Mouse (Mus musculus): Measurements from ENCODE around the gene Ltc4s.

Ltc4s gene

GRCm38 (mm10) chr11:50224671-50225530, 13.5 kb downstream of the Ltc4s start:
- DNase-seq (ENCODE audit: low read depth in 1 of 2, low spot score in 2 of 2) = no peak

- DNase-seq (ENCODE audit: low read depth in 1 of 2, low spot score in 2 of 2) = no peak
These were observed 14.4 kb downstream of the Ltc4s start for GRCm38 (mm10) chr11:50223783-50224662.

DNA sequence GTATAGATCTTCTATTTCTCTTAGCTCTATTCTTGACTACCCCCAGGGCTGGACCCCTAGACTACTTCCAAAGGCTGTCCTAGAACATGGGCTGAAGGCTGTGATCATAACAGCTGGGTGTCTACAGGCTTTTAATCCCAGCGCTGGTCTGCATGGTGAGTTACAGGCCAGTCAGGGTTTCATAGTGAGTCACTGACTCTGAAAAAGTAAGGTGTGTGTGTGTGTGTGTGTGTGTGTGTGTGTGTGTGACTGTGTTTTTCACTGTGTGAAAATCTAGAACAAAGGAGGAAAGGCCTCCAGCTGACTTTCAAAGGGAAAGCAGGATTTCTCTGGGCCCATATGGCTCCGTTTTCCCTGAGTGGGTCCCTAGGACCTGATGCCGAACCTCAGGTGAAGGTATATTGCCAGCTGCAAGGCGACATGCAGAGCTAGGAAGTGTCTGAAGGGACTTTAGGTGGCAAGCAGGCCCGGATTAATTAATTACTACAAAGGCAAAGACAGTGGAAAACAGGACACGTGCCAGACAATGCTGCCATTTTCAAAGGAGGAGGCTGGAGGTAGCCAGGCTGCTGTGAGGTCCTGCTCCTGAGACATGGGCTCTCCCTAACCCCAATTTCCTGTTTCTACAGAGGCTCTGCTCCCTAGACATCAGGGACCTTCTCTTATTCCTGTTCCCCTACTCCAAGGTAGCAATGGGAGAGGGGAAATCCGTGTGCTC, 15.7 kb downstream of the Ltc4s start:
- DNase-seq (ENCODE audit: low read depth in 1 of 2, low spot score in 2 of 2) = no peak

DNA sequence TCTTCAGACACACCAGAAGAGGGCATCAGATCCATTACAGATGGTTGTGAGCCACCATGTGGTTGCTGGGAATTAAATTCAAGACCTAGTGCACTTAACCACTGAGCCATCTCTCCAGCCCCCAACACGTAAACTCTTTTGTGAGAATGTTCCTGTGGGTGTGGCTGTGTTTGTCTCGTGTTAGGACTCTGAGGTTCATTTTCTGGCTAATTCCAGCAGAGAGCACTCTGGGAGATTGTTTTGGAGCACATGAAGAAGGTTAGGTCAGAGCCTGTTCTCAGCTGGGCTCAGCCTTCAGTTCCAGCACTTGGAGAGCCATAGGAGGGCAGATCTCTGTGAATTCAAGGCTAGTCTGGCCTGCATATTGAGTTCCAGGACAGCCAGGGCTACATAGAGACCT, 18.6 kb downstream of the Ltc4s start:
- no peak for DNase-seq (ENCODE audit: low read depth in 1 of 2, low spot score in 2 of 2)

DNA sequence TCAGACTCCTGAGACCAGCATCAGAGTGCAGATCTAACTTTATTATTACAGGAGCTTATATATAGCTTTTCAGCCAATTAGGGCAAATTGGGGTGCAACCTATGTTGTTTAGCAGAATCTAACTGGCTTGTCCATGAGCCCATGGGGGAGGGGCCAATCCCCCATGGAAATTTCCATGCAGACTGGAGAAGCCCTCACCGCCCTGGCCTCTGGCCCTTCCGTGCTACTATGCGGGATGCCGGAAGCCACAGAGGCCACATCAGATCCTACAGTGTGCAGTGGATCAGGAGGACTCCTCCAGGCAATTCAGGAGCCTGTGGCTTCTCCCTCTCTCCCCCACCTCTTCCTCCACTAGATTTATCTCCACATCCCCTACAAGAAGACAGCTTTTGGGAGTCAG, 20.6 kb downstream of the Ltc4s start:
- DNase-seq (ENCODE audit: low read depth in 1 of 2, low spot score in 2 of 2) = no peak

- no peak for DNase-seq (ENCODE audit: low read depth in 1 of 2, low spot score in 2 of 2)
These were observed 21.6 kb downstream of the Ltc4s start for GRCm38 (mm10) chr11:50216724-50217366.

- no peak for DNase-seq (ENCODE audit: low read depth in 1 of 2, low spot score in 2 of 2)
These were observed 22.8 kb downstream of the Ltc4s start for GRCm38 (mm10) chr11:50215633-50216032.

DNA sequence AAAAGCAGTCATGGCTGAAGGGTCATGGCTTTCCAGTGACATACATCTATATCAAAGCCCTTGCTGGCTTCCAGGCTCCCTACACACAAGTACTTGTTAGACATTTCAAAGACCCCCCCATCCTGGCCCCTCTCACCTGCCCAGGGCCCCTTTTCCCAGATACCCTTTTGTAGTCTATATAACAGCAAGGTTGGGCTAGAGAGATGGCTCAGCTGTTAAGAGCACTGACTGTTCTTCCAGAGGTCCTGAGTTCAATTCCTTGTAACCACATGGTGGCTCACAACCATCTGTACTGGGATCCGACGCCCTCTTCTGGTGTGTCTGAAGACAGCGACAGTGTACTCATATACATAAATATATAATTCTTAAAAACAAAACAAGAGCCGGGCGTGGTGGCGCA, 23.8 kb downstream of the Ltc4s start:
- DNase-seq (ENCODE audit: low read depth in 1 of 2, low spot score in 2 of 2) = no peak

- DNase-seq (ENCODE audit: low read depth in 1 of 2, low spot score in 2 of 2) = peak; percentile 66 to 82
These were observed 25.3 kb downstream of the Ltc4s start for GRCm38 (mm10) chr11:50212848-50213758.

DNA sequence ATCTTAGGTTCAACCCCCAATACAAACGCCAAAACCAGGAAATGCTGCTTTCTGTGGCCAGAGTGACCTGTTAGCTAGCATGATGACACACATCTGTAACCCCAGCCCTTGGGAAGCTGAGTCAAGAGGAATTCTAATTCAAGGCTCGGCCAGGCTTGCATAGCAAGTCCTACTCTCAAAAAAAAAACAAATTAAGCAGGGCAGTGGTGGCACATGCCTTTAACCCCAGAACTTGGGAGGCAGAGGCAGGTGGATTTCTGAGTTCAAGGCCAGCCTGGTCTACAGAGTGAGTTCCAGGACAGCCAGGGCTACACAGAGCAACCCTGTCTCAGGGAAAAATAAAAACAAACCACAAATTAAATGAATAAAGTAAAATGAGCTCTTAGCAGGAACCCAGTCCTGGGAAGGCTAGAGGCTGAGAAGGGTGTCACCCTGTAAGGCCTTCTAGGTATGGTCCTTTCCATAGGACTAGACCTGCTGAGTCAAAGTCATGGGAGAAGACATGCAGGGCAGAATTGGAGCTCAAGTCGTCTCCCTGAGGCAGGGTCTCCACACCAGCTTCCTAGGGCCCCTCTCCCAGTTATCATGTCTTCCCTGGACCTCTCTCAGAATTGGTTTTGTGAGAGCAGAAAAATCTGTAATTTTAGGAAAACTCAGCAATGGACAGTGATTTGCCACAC, 26.2 kb downstream of the Ltc4s start:
- DNase-seq (ENCODE audit: low read depth in 1 of 2, low spot score in 2 of 2) = no peak

DNA sequence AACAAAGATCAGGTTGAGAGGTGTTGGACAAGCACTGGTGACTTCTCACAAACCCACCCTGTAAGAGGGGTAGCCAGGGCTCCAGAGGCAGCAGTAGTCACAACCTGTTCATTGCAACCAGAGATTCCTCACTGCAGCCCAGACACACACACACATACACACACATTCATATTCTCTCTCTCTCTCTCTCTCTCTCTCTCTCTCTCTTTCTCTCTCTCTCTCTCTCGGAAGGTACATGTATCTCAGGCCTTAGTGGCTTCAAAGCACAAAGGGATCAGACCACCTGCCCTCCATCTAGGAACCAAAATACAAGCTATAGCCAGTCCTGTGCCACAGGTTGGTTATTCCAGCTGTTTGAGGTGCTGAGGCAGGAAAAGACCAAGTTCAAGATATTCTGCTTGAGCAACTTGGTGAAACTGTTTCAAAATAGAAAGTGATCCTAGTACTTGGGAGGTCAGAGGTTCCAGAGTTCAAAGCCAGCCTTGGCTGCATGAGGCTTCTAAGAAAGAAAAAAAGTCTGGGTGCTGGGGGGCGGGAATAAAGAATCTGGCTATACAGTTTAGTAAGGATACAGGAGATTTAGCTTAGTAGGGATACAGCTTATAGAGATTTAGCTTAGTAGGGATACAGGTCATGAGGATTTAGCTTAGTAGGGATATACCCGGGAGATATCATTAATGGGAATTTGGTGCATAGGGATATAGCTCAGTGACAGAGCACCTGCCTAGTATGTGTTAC, 26.9 kb downstream of the Ltc4s start:
- DNase-seq (ENCODE audit: low read depth in 1 of 2, low spot score in 2 of 2) = no peak

- peak; percentile 37 to 81 for DNase-seq (ENCODE audit: low read depth in 1 of 2, low spot score in 2 of 2)
These were observed 27.8 kb downstream of the Ltc4s start, which contains the start of the genes Sqstm1 and Mgat4b for GRCm38 (mm10) chr11:50210505-50211151. Gene Sqstm1 (minus strand): TSS chr11:50210827. Gene Mgat4b (plus strand): TSS chr11:50210890.

DNA sequence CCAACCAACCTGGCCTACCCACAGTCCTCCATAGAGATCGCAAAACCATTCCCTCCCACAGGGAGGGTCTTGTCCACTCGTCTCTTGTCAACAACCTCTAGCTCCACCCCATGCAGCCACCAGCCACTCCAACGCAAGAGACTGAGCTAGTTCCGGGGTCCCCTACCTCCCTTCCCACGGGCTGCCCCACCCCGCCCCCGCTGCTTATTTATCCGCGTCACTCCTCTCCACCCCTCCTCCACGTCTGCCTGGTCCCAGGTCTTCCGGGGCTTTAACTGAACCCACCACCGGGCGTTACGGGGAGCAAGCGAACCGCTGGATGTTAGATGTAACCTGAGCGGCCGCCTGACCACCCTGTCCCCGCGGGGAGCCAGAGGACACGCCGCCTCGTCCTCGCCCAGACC, 28.3 kb downstream of the Ltc4s start:
- DNase-seq (ENCODE audit: low read depth in 1 of 2, low spot score in 2 of 2) = peak; percentile 73 to 79

GRCm38 (mm10) chr11:50208039-50208438, 30.4 kb downstream of the Ltc4s start:
- DNase-seq (ENCODE audit: low read depth in 1 of 2, low spot score in 2 of 2) = no peak

DNA sequence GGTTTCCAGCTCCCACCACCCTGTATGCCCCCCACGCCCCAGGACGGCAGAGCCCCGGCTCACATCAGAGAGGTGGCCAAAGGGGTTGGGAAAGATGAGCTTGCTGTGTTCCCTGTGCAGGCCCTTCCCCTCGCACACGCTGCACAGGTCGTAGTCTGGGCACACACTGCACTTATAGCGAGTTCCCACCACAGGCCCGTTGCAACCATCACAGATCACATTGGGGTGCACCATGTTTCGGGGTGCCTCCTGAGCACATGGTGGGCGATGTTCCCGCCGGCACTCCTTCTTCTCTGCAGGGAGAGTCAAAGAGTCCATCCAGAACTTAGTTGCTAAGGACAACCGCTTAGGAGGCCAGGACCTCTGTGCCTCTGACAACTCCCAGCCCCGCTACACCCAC, 31.1 kb downstream of the Ltc4s start:
- DNase-seq (ENCODE audit: low read depth in 1 of 2, low spot score in 2 of 2) = no peak

DNA sequence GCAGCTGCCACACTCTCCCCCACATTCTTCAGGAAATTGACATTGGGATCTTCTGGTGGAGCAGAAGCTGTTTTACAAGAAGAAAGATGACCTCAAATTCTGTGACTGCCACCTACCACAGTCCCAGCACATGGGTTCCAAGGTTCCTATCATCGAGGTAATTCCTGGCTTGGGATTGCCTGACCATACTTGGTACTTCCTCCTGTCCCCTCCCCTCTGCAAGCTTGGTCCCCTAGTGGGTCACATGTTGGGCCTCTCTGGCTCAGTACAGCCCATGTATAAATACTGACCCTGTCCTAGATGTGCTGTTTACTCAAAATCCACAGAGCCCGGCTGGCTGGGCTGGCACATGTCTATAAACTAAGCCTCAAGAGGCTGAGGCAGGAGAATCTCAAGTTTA, 32.4 kb downstream of the Ltc4s start:
- DNase-seq (ENCODE audit: low read depth in 1 of 2, low spot score in 2 of 2) = no peak

DNA sequence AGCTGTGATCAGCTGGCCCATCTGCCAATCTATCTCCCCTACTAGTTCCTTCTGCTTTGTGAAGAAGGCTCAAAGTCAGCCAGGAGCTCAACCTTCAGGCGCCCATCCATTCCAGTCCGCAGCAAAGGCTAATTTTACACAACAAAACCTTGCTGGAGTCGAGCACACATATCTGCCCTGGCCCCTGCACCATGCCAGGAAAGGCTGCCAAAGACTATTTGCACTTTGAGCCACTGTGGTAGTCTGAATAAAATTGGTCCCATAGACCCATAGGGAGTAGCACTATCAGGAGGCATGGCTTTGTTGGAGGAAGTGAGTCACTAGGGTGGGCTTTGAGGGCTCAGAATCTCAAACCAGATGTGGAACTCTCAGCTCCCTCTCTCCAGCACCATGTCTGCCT, 33.0 kb downstream of the Ltc4s start:
- DNase-seq (ENCODE audit: low read depth in 1 of 2, low spot score in 2 of 2) = no peak

- no peak for DNase-seq (ENCODE audit: low read depth in 1 of 2, low spot score in 2 of 2)
These were observed 35.1 kb downstream of the Ltc4s start for GRCm38 (mm10) chr11:50203302-50203827.
